Mouse (Mus musculus) G1E (cell line): Measurements from ENCODE around the gene Wdr41.

Experiments
- CTCF ChIP-seq: IDR thresholded peaks from 2 replicates; pipeline ENCODE4 v1.5.1; 2012; ENCODE audit warnings: low read depth, low read length, inconsistent platforms, mixed read lengths
- GATA1 ChIP-seq: IDR thresholded peaks from 2 replicates; pipeline ENCODE4 v1.6.1; 2012; ENCODE audit warnings: borderline replicate concordance, low read length, inconsistent platforms, mixed read lengths
- GATA2 ChIP-seq: IDR thresholded peaks from 2 replicates; pipeline ENCODE4 v1.6.1; 2012; ENCODE audit warnings: low read depth, low read length, inconsistent platforms, borderline replicate concordance

DNA sequence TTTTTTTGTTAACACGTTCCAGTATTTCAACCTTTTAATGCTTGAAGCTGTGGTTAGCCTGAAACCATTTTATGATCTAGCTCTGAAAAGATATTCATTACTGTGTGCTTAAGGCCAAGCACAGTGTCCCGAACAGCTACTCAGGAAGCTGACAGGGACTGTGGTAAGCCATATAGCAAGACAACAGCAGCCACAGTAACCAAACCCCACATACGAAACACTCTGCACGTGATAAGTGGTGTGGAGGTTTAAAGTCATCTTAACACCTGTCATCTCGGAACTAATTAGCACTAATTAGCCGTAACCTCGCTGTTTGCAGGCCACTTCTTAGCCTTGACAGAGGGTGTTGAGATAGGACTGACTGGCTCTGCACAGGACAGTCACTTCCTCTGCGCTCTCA is 31.1 kb downstream of the Wdr41 start:
- TF ChIP-seq GATA1 (no peak), CTCF (no peak), GATA2 (no peak)
